Mouse (Mus musculus): ENCODE data around the gene Rbfox2.

DNA sequence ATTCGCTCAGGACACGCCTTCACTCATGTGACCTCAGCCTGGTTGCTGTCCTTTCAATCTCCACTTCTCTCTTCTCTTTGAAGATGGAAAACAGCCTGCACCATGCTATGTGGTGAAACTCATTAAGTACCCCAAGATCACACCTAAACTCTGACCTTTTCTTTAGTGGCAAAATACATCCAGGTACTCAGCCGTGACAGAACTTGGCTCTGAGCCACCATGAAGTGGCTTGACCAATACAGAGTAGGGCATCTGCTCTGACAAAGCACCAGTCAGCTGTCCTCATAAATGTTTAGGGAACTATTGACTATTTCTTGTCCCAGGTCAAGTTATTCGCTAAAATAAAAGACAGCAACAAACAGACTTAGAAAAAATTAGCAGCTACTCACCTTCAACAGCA, 191.3 kb downstream of the Rbfox2 start:
- TF ChIP-seq POLR2A (IDR thresholded peaks at IDR 0.05; ENCODE audit: low read depth, low read length), result no peak
- no peak for TF ChIP-seq CTCF (IDR thresholded peaks at IDR 0.05; ENCODE audit: extremely low read depth, insufficient read depth, insufficient read length, insufficient replicate concordance)
